Mouse (Mus musculus) urinary bladder, adult 18-20 months (tissue): ENCODE measurements at regions not wholly inside any gene's neighbourhood (a gene's known extent, or its start where the extent isn't known, plus 50 kb on each side); places are given as distances from the start of the nearest gene placed in this dataset.
A peak's percentile ranks its signal among the peaks of the same experiment; 100 is the strongest.

Source experiments
- DNase-seq, 2 experiments: peaks; one replicate each; pipeline ENCODE4 v3.0.0; 2022; ENCODE audit warnings: low spot score in 2 of 2, mixed read lengths in 2 of 2

- peak; percentile 1 to 6 for DNase-seq
Measured at GRCm38 (mm10) chr10:55767571-55767970, 339.1 kb upstream of the Msl3l2 start.

DNA sequence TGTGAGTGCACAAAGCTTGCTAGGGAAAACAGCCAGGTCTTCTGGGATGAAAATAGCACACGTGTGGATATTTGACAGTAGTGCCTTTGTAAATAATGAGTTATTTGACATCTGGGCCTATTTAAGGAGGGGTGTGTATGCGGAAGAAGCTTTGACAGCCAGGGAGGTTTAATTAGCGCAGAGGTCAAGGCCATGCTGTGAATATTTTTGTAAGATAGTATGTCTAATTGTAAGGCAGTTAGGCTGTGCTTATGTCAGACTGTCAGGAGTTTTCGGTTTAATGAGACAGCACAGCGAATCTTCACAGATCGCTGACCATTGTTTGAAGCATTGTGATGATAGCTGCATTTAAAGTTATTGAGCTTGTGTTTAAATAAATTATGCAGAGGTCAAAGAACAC is 337.1 kb upstream of the Msl3l2 start:
- DNase-seq, result no peak

- DNase-seq, result no peak
Measured at GRCm38 (mm10) chr10:55782674-55783469, 323.8 kb upstream of the Msl3l2 start.

DNA sequence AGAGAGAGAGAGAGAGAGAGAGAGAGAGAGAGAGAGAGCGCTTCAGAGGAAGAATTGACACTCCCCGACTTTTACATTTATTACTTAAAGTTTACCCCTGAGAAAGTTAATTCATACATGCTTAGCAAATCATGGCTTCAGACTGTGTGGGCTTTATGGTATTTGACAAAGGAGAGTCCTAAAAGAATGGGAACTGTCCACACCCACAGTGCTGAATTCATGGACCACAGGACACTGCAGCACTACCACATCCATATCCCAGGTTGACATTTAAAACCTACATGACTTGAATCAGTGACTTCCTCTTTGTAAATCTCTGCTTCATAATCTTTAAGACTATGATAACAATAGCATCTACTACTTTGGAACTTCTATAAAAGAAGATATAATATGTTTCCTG is 292.8 kb upstream of the Msl3l2 start:
- DNase-seq, result no peak

GRCm38 (mm10) chr10:55851361-55851760 is 255.4 kb upstream of the Msl3l2 start:
- DNase-seq, result no peak

DNA sequence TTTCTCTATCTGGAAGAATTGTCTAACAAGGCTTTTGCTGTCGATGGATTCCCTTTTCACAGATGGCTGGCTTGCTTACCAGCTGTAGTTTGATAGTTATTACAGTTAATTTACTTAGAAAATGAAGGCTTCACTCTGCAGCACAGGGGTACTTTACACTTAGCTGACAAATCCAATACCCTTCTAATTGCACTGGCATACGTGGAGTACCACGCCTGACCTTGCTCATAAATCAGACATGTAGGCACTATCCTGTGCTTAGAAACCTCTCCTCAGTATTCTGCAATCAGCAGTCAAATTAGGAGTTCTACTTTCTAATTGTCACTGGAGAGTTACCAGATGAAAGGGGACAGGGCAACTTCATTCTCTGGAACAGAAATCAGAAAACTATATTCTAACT is 214.1 kb upstream of the Msl3l2 start:
- no peak for DNase-seq

DNA sequence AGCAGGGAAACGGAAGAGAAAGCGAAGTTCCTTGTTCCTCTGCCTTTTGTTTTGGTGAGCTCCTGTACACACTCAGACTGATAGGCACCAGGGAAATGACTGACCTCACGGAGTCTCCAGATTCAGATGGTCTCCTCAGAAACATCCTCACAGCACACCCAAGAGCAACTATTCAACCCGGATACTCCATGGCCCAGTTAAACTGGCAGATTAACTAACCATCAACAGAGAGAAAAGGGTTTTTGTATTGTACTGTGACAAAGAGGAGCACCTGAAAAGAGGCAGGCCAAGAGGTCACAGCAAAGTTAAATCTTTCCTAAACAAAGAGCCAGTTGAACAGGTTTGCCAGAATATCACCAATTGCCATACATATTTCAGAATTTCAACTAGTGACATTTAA is 177.6 kb upstream of the Msl3l2 start:
- no peak for DNase-seq

DNA sequence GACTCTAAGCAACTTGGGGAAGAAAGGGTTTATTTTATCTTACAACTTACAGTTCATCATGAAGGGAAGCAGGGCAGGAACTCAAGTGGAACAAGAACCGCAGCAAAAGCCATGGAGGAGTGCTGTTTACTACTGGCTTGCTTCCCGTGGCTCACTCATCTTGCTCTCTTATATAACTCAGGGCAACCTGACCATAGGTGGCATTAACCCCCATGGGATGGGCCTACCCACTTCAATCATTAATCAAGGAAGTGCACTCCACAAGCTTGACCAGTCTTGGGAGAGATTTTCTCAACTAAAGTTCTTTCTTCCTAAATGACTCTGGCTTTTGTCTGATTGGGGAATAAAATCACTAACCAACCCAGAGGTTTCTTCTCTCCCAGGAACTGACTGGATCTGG is 172.7 kb upstream of the Msl3l2 start:
- no peak for DNase-seq

DNA sequence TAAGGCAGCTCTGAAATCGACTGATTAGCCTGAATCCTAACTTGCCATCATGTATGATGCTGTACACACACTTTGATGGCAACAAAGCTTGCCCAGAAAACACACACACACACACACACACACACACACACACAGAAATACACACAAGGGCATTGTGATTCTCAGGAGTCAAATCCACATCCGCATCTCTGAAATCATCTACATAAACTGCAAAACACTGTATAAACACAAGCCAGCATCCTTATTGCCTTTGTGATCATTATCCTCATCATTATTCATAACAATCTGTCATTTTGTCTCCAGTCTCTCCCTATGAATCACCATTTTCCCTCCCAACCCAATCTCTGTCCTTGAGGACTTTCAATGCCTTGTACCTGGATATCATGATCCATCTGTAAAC is 171.3 kb upstream of the Msl3l2 start:
- no peak for DNase-seq

- DNase-seq, result no peak
Measured at GRCm38 (mm10) chr10:55962627-55963203, 144.0 kb upstream of the Msl3l2 start.
